Mouse (Mus musculus) frontal cortex, postnatal 25 days (tissue): ENCODE measurements around the gene 1700025C18Rik.
A peak's percentile ranks its signal among the peaks of the same experiment; 100 is the strongest.

ENCODE experiments used
- DNase-seq, 2 experiments: peaks; one replicate each; pipeline ENCODE4 v3.0.0; 2022; ENCODE audit warnings: low spot score in 2 of 2

The 1700025C18Rik gene

DNA sequence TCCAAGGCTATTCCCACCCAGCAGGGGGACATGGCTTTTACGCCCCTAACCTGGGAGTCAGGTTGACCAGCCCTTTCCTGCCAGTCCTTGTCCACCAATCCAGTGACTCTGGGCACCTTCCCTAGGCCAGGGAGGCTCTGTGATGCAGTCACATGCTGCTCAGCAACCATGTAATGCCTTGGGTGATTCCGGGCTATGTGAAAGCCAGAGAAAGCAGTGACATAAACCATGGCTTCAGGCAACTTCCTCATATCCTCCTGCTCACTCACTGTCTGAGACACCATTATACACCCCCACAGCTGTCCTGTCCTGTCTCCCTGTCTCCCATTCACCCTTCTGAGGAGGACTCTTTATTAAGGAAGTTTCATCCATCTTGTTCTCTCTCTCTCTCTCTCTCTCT lies at the start of gene 1700025C18Rik:
Gene 1700025C18Rik, minus strand, starts transcription at position 101 of the 400 bp plus-strand sequence.
- DNase-seq: no peak

DNA sequence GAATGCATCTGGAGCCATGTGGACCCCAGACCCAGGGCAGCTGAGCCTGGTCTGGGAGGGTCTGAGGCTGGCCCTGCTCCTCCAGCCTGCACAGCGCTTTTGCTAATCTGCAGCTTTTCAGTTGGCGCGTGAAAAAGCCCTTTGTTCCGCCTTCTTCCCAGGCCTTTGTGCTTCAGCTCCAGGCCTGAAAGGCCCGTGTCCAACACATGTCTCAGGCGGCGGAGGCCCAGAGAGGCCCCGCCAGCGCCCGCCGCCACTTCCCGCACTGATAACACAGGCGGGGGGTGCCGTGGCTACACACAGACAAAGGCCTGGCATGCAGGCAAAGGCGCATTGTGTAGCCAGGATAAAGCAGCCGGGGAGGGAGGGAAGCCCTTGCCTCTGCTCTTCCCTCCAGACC lies 45.5 kb upstream of the 1700025C18Rik start:
- DNase-seq: no peak

DNA sequence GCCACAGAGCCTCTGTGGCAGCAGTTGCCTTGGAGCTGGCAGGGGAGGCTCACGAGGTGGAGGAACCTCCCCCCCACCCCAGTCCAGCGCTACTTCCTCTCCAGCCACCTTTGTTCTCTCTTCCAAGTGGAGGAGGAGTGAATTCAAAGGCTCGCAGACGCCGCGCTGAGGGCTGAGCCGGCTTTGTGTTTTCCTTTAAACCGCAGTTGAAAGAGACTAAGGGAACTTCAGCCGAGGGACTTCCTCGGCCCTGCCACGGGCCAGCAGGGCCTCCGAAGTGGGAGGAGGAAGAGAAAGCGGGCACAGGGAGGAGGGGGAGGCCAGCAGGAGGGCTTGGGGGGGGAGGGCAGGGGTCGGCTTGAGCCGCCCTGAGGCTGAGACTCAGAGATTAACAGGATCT lies 43.0 kb upstream of the 1700025C18Rik start:
- no peak for DNase-seq

DNA sequence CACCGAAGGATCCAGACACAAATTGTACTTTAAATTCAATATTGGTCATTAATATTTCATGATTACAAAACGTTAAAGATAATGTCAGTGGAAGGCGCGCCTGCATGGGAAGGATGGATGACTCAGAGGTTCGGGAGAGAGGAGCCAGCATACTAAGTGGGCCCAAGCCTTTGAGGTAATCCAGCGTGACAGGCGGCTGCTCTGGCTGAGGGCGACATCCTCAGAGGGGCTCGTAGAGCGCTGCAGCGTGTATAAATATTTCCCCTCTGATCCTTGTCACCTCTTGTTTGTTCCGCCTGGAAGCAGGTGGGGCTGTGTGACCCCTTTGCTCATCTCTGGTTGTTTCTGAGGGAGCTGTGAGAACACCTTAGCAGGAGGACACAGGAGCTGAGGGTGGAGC lies 40.9 kb upstream of the 1700025C18Rik start:
- DNase-seq: no peak

DNA sequence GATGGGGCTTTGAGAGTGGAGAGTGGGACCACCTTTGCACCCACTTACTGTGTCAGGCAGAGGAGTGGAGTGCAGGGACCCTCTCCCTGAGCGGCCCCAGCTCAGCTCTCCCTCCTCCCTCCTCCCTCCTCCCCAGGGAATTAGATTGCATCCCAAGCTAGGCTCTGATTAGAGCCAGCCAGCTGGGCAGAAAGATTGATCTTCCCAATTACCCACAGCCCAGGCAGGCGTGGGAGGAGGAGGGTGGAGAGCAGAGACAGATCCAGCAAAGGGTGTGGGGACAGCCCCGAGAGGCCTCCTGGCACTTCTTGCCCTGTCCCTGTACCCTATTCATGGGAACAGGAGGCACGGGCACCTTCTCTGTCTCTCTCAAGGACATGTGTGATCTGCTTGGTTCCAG lies 38.6 kb upstream of the 1700025C18Rik start:
- DNase-seq: no peak

DNA sequence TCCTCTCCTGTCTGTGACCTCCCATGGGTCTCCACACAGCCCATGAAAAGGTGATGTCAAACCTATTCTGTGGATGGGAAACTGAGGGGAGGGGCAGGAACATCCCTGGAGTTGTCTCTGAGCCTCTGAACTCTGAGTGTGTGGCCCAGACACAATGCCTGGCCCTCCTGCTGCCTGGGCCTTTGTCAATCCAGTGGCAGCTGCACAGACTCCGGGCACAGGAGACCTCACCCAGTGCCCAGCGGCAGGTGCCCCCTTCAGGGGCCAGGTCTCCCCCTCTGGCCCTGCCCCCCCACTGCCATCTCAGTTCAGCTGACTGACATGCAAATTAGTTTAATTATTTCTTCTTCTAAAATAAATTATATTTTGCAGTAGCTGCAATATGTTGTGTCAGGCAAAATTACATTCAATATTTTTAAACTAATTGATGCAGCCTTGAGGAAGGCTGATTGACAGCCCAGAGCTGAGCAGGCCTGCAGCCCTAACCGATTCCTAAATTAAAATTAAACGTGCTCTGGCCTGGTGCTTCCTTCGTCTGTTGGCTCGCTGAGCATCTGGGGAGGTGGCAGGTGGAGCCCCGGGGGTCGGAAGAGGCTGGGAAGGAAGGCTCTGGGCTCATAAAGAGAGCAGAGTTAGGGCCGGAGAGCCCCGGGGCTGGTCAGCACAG lies 36.5 kb upstream of the 1700025C18Rik start:
- DNase-seq: no peak

DNA sequence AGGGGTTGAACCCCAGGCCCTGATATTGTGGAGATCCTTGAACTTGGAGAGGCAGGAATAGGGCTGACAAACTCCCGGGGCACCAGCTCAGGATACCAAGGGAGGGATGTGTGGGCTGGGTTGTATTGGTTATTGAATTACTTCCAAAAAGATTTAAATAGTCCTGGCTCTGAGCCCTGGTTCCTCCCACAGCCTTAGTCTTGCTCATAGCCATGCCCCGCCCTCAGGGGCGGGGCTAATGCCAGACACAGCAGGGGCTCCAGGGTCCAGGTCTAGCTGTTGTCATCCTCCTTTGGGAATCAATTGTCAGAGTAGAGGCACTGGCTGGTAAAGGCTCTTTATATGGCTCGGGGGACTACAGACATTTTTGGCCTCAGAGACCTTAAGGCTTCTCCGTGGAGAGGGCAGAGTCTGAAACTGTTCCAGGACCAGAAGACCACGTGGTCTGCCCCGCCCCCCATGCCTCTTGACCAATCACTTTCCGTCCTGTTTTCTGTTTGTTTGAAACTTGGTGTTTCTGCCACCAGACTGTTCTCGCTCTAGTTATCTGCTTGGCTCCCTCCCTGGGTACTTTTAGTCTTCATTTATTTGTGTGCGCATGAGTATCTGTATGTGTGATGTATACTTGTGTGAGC lies 30.8 kb upstream of the 1700025C18Rik start:
- DNase-seq: no peak

DNA sequence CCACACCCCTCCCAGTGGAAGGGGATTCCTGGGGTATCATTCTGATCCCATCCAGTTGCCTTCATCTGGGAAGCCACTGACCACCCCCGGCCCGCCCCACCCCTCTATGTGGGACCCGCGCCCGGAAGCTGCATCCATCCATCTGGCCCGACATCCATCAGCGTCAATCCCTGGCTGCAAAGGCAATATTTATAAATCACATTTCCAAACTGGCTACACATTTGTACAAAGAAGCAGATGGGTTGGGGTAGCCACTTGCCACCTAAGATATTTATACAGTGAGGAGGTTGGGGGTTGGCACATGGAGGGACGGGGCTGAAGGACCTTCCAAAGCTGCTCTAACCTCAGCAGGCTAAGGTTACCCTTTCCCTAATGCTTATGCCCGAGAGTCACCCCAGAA lies 30.2 kb upstream of the 1700025C18Rik start:
- DNase-seq: no peak

DNA sequence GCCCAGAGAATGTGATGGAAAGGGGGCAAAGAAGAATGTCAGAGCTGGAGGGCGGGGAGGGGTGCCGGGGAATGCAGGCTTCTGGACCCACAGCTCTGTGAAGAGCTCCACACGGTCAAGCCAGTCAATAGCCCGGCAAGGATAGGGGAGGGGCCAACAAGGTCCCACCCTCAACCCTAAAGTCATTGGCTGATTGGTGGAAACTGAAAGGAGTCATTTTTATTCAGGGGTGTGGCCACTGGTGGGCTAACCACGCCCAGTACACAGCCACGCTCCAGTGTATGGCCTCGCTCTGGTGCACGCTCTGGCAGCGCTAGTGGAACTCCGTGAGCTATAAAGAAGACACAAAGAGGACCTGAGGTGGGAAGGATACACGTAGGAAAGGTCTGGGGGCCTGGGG lies 23.2 kb upstream of the 1700025C18Rik start:
- no peak for DNase-seq

DNA sequence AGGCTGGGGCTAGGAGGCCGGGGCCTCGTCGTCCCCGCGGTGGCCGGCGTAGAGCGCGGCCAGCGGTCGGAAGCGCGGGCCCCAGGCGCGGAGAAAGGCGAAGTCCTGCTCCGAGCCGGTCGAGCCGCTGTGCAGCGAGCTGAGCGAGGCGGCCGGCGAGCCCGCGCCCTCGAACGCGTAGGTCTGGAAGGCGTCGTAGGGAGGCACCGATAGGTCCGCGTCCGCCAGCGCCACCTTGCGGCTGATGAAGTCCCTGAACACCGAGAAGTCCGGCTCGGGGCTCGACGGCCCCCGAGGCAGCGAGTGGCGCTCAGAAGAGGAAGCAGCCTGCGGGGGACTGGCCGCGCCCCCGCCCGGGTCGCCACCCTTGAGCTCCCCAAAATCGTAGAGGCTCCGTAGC lies 21.6 kb upstream of the 1700025C18Rik start:
- peak; percentile 36 to 42 for DNase-seq

DNA sequence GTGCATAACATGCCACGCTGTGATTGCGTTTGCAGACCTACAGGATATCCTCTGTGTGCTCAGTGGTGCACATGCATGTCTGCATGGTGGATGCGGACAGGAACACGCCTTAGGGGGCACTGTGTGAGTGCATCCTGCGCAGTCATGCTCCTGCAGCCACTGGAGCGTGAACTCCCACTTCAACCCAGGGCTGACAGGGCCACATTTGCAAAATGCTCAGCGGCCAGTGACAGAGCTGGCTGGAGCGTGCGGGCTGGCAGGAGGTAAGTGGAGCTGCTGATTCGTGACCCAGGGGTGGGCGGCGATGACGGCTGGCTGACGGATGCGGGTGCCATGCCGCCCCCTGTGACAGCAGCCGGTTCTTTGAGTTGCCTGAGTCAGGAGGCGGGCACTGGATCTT lies 16.0 kb upstream of the 1700025C18Rik start:
- DNase-seq: no peak

DNA sequence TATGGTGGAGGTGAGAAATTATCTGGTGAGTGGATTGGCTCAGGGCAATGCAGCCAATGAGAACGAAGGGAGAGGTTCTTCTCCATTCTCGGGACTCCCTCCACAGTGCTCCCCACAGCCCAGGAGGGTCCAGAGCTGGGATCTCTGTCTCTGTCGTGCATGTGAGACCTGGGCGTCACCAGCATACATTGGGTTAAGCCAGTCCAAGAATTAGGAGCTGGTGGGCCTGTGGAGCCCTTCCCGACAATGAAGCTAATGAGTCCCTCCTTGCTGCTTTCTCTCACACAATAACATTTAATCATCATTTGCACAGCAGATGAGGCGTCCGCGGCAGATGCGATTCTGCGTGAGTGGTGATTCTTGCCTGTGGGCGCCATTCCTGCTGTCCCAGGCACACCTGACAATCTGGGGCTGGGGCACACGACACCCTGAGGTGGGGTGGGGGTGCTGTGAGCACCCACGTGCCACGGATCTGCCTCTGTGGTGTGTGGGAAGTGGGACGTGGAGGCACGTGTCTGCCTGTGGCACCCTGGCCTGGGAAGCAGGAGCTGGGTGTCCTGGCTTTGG lies 15.0 kb upstream of the 1700025C18Rik start:
- DNase-seq: peak in 1 of 2 experiments; percentile 9

DNA sequence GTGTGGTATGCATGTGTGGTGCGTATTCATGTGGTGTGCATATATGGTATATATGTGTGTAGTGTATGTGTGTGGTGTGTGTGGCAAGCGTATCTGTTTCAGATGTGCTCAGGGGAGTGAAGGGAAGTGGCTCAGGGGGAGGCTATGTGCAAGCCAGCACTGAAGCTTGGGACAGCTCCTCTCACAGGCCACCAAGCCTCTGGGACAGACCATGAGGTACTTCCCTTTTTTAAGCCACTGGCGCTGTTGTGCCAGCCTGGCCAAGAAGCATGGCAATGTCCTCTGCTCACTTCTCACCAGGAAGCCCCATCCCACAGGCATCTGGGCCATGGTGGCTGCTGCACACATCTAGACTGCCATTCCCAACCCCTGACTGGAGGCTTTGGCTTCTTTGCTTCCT lies 12.4 kb upstream of the 1700025C18Rik start:
- no peak for DNase-seq

DNA sequence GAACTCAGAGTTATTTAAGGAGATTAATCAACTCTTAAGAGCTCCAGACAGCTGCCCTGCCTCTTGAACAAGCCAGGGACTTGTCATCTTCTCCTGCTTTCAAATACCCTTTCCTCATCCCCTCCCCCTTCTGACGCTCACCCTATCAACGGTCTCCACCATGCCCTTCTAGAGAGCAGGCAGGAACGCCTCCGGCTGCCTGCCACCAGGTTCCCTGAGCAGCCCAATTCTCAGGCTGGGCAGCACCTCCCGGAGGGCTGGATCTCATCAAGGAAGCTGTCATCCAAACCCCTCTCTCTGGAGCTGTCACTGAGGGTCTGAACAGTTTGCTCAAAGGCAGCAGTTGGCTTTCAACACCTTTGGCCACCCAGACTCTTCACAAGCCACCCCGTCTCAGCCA lies 10.2 kb upstream of the 1700025C18Rik start:
- DNase-seq: no peak

DNA sequence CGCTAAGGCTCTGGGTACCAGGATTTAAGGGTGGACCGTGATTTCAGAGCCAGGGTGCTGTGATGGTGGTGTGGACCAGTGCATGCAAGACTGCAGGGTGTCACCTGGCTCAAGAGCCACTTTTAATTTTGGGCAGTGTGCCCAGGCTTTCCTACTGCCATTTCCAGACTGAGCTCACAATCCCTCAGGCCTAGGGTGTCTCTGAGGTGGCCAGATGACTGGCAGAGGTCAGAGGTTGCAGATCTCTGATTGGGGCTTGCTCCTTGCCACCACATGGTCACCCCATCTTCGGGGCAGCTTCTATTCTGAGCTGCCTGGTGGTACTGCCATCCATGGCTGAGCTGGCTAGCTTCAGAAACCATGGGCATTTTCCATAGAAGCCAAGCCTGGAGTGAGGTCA lies 8.3 kb upstream of the 1700025C18Rik start:
- DNase-seq: no peak

DNA sequence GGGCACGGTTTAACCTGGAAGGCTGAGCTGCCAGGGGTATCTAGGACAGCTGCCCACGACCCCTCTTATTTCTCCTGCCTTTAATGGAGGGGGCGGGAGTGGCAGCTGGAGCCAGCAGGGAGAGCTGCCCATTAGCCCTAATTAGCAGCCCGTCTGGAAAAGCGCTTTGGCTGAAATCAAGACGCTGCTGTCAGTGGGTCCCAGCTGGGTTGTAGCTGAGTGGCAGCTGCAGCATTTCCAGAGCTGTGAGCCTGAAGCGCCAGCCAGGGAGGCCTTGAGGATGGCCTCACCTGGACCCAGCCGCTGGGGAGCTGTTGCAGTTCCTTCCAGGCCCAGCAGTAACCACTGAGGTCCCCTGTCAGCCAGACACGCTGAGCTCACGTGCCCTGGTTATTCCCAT lies 5.8 kb upstream of the 1700025C18Rik start:
- no peak for DNase-seq

DNA sequence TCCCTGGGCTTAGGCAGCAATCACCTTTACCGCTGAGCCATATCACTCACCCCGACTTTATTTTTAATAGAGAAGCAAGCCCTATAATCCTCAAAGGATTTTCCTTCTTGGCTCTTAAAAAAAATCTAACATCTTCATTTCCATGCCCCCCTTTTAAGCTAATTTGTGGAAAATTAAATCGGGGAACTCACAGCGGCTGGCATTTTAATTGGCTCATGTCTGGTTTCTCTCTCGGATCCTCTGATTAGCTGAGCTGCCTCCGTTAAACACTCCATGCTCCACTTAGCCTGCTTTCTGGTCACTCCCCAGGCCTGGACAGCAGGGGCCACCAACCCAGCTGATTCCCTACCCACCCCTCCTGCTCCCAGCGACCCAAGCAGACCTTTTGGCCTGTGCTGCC lies 1.8 kb upstream of the 1700025C18Rik start:
- DNase-seq: no peak

DNA sequence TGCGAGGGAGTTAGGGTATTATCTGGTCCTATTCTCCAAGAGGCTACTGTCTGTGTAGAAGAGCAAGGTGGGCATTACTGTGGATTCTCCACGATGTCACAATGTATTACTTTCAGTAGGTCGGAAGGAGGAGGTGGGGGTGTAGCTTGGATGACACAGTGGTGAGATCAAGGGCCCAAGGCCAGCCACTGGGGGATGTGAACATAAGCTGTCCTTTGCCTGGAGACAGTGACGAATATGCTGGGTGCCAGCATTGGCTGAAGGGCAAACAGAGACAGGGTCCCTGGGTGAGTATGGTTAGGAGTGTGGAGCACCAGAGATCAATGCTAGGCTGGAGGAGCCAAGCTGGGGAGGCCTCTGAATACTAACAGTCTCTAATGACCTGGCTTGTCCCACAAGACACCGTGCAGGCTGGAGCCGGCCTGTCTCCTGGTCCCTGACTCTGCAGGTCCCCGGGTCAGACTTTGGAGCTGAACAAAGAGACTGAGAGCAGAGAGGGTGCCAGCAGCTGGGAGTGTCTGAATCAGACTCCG lies 949 bp upstream of the 1700025C18Rik start:
- DNase-seq: no peak

DNA sequence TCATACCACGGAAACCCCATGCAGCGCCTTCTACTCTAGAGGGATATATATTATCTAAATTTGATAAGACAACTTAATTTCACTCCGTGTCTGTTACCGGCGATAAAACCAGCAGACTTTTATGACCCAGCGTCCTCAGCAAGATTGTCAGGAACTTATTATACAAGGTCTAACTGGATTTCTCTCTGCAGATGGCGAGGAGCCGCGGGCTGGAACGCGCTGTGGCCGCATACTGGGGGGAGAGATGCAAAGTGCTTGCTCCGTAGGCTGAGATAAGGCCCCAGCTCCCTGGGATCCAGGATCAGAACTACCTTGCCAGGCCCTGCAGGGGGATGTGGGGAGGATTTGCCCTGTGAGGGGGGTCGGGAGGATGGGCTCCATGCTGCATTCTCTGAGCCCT lies 1.1 kb downstream of the 1700025C18Rik start:
- DNase-seq: no peak

DNA sequence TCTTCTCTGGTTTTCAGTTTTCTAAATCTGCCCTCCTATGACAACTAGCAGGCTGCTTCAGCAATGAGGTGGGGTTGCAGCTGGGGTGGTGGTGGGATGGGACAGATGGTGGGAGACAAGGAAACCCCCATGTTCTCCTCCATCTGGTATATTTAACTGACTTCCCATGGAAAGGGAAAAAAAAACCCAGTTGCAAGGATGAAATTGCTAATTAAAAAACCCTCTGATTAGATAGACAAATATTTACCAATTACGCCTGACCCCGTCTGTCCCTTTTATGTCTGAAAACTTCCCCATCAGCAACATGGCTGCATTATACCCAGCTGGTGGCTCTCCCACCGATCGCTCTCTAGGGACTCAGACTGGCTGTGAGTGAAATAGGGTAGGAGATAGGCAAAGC lies 3.9 kb downstream of the 1700025C18Rik start:
- no peak for DNase-seq

DNA sequence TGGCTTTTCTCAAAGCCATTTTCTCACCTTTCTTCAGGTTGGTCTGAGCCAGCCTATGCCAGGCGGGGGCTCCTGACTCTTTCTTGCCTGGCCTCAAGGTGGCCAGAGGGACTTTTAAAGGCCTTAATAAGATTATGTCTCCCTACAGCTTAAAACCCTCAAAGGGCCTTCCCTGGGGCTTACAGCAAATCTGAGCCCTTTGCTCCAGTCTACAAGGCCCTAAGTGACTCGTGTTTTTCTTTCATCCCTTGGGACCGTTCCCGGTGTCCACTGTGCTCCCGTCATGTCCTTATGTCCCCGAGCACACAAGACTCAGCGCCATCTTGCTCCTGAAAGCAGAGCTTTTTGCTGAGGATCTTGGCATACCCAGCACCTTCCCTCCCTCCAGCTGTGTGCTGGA lies 9.3 kb downstream of the 1700025C18Rik start:
- DNase-seq: no peak

DNA sequence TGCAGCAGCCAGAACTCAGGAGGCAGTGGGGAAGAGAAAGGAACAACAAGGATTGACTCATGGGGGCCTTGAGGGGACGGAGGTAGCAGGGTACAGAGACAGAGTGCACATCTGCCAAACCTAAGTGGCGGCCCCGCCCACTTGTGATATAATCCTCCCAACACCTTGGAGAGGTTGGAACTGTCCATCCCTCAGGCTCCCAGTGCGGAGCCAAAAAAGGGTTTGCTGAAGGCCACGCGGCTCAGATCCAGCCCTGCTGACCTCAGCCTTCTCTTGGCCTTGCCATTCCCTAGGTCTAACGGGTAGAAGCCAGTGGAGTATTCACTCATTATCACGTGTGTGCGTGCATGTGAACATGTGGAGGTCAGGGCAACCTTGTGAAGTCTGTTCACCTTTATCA lies 9.9 kb downstream of the 1700025C18Rik start:
- DNase-seq: no peak

DNA sequence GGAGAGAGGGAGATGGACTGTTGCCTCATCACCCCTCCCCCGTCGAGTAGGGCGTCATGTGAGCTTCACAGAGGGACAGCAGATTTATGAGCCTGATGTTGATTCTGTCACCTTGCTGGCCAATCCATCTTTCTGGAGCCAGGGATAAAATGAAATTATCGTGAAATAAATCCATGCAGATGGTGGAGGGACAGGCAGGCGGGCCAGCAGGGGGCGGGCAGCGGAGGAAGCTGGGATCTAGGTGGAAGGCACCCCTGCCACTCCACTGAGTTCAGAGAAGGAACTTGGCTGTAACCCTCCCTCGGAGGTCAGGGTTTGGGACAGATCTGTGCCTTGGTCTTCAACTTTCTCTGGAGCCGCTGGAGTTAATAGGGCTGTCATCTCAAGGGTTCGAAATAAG lies 11.9 kb downstream of the 1700025C18Rik start:
- no peak for DNase-seq
